Mouse (Mus musculus) liver, embryonic 13.5 days (tissue): Measurements from ENCODE around the gene Pde4dip. TPM values are rescaled to one million over a fixed set of nuclear protein-coding genes. Genes with fewer than 3 reads are reported as not detected.

Experiments
- ATAC-seq: fragments of 200-750 bp; cut with Nextera tagmentation; 2 replicates; pipeline ENCODE4 v1.8.0; 2017; ENCODE audit warnings: low read depth, mild to moderate bottlenecking, moderate number of reproducible peaks, moderate library complexity
- DNase-seq: peaks from one replicate; pipeline ENCODE4 v3.0.0; 2022
- H3K27ac ChIP-seq: fragments of 300-500 bp; sonication (generic); 2 replicates; pipeline ENCODE4 v1.5.1; 2015; ENCODE audit warnings: moderate library complexity, mild to moderate bottlenecking, inconsistent platforms
- H3K27me3 ChIP-seq: fragments of 300-500 bp; sonication (generic); 2 replicates; pipeline ENCODE4 v1.6.1; 2015; ENCODE audit warnings: mild to moderate bottlenecking, inconsistent platforms
- H3K36me3 ChIP-seq: fragments of 300-500 bp; sonication (generic); 2 replicates; pipeline ENCODE4 v1.6.1; 2015; ENCODE audit warnings: mild to moderate bottlenecking, inconsistent platforms
- H3K4me1 ChIP-seq: fragments of 300-500 bp; sonication (generic); replicated peaks from 2 replicates; pipeline ENCODE4 v1.6.1; 2015; ENCODE audit warnings: inconsistent platforms
- H3K4me2 ChIP-seq: fragments of 300-500 bp; sonication (generic); 2 replicates; pipeline ENCODE4 v1.6.1; 2015; ENCODE audit warnings: inconsistent platforms, mild to moderate bottlenecking, moderate library complexity
- H3K4me3 ChIP-seq: fragments of 300-500 bp; sonication (generic); replicated peaks from 2 replicates; pipeline ENCODE4 v1.5.1; 2015; ENCODE audit warnings: mild to moderate bottlenecking, inconsistent platforms
- H3K9ac ChIP-seq: fragments of 300-500 bp; sonication (generic); 2 replicates; pipeline ENCODE4 v1.6.1; 2015; ENCODE audit warnings: mild to moderate bottlenecking, inconsistent platforms
- H3K9me3 ChIP-seq: fragments of 300-500 bp; sonication (generic); replicated peaks from 2 replicates; pipeline ENCODE4 v1.6.1; 2016; ENCODE audit warnings: inconsistent platforms
- WGBS: fragments of 180-500 bp; shearing (Covaris S2); methylation state at CpG from one replicate; pipeline ENCODE4 v1.1.7; 2015; ENCODE audit not compliant: insufficient replicate concordance; 5-methylcytosine and 5-hydroxymethylcytosine counted together
- polyA plus RNA-seq: library from polyadenylated mRNA; unstranded; fragments of >200 nt; fragmentation: Nextera tagmentation; extraction: Ambion mirVana; gene quantifications from 2 replicates; pipeline ENCODE4 v1.2.1, GENCODE M21; 2015

The Pde4dip gene
- polyA plus RNA-seq, 1 experiment from 2014 or later: 5.8 TPM

DNA sequence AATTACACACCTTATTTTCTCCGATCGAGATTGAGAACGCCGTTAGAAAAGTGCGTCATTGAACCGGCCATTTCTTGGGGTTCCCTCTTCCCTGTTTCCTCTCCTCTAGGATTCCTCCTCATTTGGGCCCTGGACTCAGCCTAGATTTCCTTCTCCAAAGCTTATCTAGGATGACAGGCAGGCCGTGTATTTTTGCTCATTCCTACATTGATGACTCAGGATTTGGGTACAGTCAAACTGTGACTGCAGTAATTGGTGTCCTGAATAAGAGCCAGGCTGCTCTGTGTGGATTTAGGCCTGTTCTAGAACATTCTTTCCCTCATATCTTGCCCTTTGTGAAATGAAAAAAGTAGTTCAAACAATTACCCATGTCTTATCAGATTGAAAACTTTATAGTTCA, 228.8 kb downstream of the Pde4dip start:
- no peak for ATAC-seq
- WGBS: 83% methylated on average over 7 of the region's 7 CpGs
- H3K9me3 ChIP-seq: no peaks in the 10 kb centered on the region
- no peaks in the 10 kb centered on the region for H3K27me3 ChIP-seq
- peak overlapping the region; percentile 86; the same call in 1 of the 2 replicates for H3K4me3 ChIP-seq
- H3K4me1 ChIP-seq: peaks cover 23% of the 10 kb centered on the region
- no peak for DNase-seq
- 0 out of 2 replicates have a peak, but pooled peaks cover 14% of the 10 kb centered on the region for H3K36me3 ChIP-seq
- no peak overlapping the region; the same call in 1 of the 2 replicates for H3K27ac ChIP-seq
- H3K4me2 ChIP-seq: peak overlapping the region; percentile 96; the same call in 1 of the 2 replicates
- no peak overlapping the region; the same call in 1 of the 2 replicates for H3K9ac ChIP-seq

DNA sequence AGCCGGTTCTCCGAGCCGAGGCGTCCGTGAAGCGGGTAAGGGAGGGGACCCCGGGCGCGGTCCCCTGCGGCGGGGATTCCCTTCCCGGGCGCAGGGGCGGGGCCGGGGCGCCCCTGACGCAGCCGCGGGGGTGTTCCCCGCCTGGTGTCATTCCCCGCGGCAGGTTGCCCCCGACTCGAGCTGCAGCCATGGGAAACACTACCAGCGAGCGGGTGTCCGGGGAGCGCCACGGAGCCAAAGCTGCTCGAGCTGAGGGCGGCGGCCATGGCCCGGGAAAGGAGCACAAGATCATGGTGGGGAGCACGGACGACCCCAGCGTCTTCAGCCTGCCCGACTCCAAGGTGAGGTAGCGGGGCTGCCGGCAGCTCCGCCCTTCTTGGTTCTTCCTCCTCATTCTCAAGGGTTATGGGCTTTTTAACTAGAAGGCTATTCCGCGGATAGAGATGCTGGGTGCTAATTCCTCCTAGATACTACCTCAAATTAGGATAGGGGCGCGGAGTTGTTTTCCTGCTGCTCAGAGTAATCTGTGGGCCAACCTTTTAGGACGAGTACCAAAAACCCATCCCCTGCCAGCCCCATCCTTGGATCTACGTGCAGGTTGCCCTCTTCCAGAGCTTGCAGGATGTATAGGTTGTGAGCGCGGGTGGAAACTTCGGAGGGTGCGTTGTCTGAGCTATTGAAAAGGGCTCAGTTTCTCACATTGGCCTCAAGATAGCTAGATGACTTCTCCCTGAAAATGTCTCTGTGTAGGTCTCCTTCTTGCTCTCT, 229.9 kb downstream of the Pde4dip start:
- 1% methylated on average over 49 of the region's 50 CpGs for WGBS
- peak overlapping the region; percentile 80 for H3K9ac ChIP-seq
- 0 out of 2 replicates have a peak, but pooled peaks cover 8% of the 10 kb centered on the region for H3K36me3 ChIP-seq
- H3K27me3 ChIP-seq: no peaks in the 10 kb centered on the region
- peak overlapping the region; percentile 86 for H3K4me3 ChIP-seq
- DNase-seq (no peak), ATAC-seq (peak; percentile 76)
- H3K9me3 ChIP-seq: no peaks in the 10 kb centered on the region
- peaks cover 23% of the 10 kb centered on the region for H3K4me1 ChIP-seq
- H3K27ac ChIP-seq: peak overlapping the region; percentile 58
- H3K4me2 ChIP-seq: peak overlapping the region; percentile 96

DNA sequence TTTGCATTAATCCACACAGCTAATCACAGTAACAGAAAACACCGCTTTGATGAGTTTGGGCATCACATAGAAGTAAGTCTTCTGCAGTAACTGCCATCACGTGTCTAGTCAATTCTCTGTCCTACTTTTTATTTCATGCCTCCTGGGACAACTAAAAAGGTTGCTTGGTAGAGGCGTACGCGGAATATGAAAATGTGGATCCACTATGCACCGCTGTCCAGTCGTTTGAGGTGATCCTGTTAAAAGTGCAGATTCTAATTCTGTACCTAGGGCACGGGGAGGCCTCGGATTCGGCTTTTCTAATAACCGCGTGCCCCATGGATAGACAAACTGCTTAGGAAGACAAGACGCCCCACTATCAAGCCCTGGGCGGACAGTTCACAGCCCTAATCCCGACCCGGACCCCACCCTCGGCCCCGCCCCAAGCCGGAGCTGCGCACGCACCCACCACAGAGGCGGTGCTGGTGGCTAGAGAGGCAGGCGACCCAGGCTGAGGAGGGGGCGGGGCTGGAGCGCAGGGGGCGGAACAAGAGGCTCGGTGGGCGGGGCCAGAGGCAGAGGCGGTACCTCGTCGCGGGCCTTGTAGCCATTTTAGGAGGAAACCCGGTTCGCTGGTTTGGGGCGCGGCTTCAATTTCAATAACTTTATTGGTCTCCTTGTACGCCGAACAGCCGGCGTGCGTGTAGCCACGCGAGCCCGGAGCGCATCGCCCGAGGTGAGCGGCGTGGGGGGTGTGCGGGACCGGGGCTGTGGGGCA, 230.7 kb downstream of the Pde4dip start, which contains the start of gene Prkab2:
Prkab2 (plus strand) TSS at position 539 of the 757 bp plus-strand sequence.
- Histone ChIP-seq H3K4me2 (peak within 1 kb of the TSS; percentile 96), H3K27ac (peak within 1 kb of the TSS; percentile 64), H3K9ac (peak within 1 kb of the TSS; percentile 80), H3K9me3 (no peaks in the 10 kb centered on the region), H3K27me3 (no peaks in the 10 kb centered on the region), H3K4me3 (peak within 1 kb of the TSS; percentile 86), H3K4me1 (peaks cover 23% of the 10 kb centered on the region), H3K36me3 (0 out of 2 replicates have a peak, but pooled peaks cover 1% of the 10 kb centered on the region)
- peak; percentile 97 for DNase-seq
- peak; percentile 98 for ATAC-seq
- 3% methylated on average over 40 of the region's 51 CpGs for WGBS

DNA sequence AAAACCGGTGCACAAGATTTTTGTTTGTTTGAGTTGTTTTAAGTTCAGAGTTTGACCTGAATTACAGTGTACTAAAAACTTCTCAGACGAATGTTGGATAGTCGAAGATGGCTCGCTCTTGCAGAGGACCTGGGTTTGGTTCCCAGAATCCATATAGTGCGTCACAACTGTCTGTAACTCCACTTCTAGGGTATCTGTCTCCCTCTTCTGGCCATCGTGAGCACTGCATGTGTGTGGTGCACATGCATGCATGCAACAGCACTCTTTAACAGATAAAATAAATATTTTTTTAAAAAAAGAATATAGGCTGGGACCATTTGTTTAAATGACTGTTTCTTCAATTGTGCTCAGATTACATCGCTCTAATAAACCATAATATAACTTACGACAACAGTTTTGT, 233.6 kb downstream of the Pde4dip start:
- no peak overlapping the region for H3K27ac ChIP-seq
- peaks cover 22% of the 10 kb centered on the region for H3K4me1 ChIP-seq
- DNase-seq (peak; percentile 19), ATAC-seq (no peak)
- H3K4me3 ChIP-seq: no peak overlapping the region
- H3K27me3 ChIP-seq: no peaks in the 10 kb centered on the region
- no peaks in the 10 kb centered on the region for H3K36me3 ChIP-seq
- WGBS: 75% methylated on average over 8 of the region's 8 CpGs
- H3K4me2 ChIP-seq: no peak overlapping the region
- H3K9me3 ChIP-seq: no peaks in the 10 kb centered on the region
- H3K9ac ChIP-seq: no peak overlapping the region

DNA sequence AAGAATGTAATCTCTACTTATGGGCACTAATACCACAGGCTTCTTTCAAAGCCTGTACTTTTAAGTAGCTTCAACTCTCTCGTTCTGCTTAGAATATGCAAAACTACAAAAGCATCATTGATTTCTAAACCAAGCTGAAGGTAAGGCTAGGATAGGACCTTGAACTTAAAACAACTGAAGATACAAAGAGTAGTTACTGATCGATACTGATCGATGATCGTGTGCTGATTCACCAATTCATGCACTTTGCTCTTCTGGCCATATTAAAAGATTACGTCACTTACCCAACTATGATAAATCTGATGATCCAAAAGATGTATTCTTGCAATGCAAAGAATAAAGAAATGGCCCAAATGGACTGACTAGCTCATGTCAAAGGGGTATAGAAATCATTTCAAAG, 234.7 kb downstream of the Pde4dip start:
- H3K27ac ChIP-seq: no peak overlapping the region
- H3K4me3 ChIP-seq: no peak overlapping the region
- H3K4me2 ChIP-seq: no peak overlapping the region
- no peaks in the 10 kb centered on the region for H3K36me3 ChIP-seq
- H3K27me3 ChIP-seq: no peaks in the 10 kb centered on the region
- no peaks in the 10 kb centered on the region for H3K9me3 ChIP-seq
- no peak overlapping the region for H3K9ac ChIP-seq
- DNase-seq (no peak), ATAC-seq (no peak)
- H3K4me1 ChIP-seq: peaks cover 11% of the 10 kb centered on the region
- WGBS: 72% methylated on average over 5 of the region's 5 CpGs

DNA sequence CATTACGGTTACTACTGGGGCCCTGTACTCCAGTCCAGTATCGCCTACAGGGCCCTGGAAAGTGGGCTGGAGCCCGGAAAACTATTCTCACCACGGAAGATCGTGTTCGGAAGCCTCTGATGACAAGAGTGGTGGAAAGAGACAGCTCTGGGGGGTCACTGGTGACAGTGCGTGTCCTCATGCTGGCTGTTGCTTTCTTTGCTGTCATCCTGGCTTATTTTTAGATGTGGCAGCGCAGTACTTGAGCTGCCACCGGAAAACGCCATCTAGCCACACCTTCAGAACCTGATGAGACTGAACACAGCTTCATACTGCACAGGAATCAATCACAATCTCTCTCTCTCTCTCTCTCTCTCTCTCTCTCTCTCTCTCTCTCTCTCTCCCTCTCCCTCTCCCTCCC, 236.9 kb downstream of the Pde4dip start:
- Histone ChIP-seq H3K4me1 (no peaks in the 10 kb centered on the region), H3K9ac (no peak overlapping the region), H3K36me3 (no peaks in the 10 kb centered on the region), H3K27ac (no peak overlapping the region), H3K4me3 (no peak overlapping the region), H3K9me3 (no peaks in the 10 kb centered on the region), H3K4me2 (no peak overlapping the region), H3K27me3 (no peaks in the 10 kb centered on the region)
- no peak for ATAC-seq
- WGBS: 65% methylated on average over 10 of the region's 10 CpGs
- no peak for DNase-seq

DNA sequence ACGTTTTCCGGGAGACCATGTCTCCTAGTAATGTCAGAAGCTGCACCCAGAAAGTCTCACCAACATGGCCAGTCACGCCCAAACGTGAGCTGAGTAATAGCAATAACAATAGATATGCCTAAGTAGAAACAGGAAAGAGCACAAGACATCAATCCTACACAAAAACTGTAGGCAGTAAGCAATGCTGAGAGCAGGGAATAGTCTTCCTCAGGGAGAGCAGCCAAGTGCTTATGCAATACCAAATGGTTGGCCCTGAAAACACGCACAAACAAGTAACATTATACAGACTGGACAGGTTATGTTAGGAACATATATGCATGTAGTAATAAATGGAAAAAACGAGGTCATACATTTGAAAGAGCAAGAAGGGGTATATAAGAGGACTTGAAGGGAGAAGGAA, 239.0 kb downstream of the Pde4dip start:
- ATAC-seq: no peak

DNA sequence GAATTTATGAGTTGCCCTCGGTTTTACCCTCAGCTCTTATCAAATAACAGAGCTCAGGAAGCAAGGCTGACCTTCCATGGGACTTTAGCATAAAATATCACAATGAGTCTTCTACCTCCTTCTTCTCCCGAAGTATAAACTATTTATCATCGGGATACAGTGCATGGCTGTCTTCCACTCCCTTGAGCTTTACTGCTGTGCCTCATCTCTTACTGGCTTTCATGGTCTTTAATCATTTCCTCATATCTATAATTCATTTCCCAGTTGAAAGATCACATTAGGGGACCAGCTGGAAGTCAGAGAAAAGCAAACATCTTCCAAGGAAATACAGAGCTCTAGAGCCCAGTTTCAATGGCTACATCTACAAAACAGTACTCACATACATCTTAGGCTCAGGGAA, 239.5 kb downstream of the Pde4dip start:
- no peak overlapping the region for H3K4me2 ChIP-seq
- H3K4me3 ChIP-seq: no peak overlapping the region
- 60% methylated on average over 3 of the region's 3 CpGs for WGBS
- ATAC-seq (no peak), DNase-seq (no peak)
- H3K9me3 ChIP-seq: no peaks in the 10 kb centered on the region
- H3K36me3 ChIP-seq: no peaks in the 10 kb centered on the region
- H3K27me3 ChIP-seq: no peaks in the 10 kb centered on the region
- H3K4me1 ChIP-seq: no peaks in the 10 kb centered on the region
- H3K9ac ChIP-seq: no peak overlapping the region
- no peak overlapping the region for H3K27ac ChIP-seq

More for the DNA sequence above, 239.0 kb downstream of the Pde4dip start:
- Histone ChIP-seq H3K27ac (no peak overlapping the region), H3K9ac (no peak overlapping the region), H3K4me1 (no peaks in the 10 kb centered on the region), H3K9me3 (no peaks in the 10 kb centered on the region), H3K36me3 (no peaks in the 10 kb centered on the region), H3K27me3 (no peaks in the 10 kb centered on the region), H3K4me3 (no peak overlapping the region), H3K4me2 (no peak overlapping the region)
- no peak for DNase-seq
- WGBS: 60% methylated on average over 6 of the region's 6 CpGs

DNA sequence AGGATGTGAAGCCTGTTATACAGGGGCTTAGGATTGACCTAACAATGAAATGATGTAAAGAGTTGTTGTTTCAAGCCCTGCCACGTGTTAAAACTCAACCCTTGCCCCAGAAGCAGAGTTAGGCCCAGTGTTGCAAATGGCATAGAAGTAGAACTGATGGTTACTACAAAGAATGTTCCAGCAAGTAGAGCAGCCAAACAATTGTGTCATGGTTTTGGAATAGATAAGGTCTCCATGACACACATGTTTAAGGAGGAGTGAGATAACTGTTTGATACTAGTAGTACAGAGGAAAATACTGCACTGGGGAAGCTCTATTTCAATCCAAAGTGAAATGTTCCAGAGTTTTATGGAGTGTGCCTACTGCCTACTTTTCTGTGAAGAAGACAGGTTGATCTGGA, 240.0 kb downstream of the Pde4dip start:
- WGBS: 32% methylated on average over 1 of the region's 1 CpGs
- ATAC-seq: no peak
- H3K27ac ChIP-seq: no peak overlapping the region
- no peak overlapping the region for H3K4me3 ChIP-seq
- no peak for DNase-seq
- no peaks in the 10 kb centered on the region for H3K27me3 ChIP-seq
- H3K9ac ChIP-seq: no peak overlapping the region
- H3K9me3 ChIP-seq: no peaks in the 10 kb centered on the region
- H3K4me2 ChIP-seq: no peak overlapping the region
- no peaks in the 10 kb centered on the region for H3K4me1 ChIP-seq
- no peaks in the 10 kb centered on the region for H3K36me3 ChIP-seq

DNA sequence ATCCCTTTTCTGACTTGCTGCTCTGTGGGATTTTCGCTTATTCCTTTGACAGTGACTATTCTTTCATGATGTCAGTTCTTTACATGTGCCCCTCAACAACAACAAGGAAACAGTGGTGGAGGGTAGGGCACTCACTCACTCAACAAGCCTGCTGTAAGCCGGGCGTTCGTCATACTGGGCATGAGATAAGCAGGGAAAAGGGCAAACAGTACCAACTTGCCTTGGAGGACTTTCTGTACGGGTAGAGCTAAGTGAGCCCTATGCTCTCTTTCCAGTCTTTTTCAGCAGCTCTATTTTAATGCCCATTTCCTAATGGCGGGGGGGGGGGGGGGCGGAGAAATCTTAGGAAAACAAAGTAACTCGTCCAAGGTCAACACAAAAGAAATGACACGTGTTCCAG, 246.5 kb downstream of the Pde4dip start:
- no peak overlapping the region for H3K4me3 ChIP-seq
- WGBS: 69% methylated on average over 9 of the region's 9 CpGs
- H3K27me3 ChIP-seq: no peaks in the 10 kb centered on the region
- no peak for DNase-seq
- H3K4me2 ChIP-seq: no peak overlapping the region
- ATAC-seq: no peak
- no peaks in the 10 kb centered on the region for H3K36me3 ChIP-seq
- H3K4me1 ChIP-seq: no peaks in the 10 kb centered on the region
- no peaks in the 10 kb centered on the region for H3K9me3 ChIP-seq
- H3K9ac ChIP-seq: no peak overlapping the region
- H3K27ac ChIP-seq: no peak overlapping the region

DNA sequence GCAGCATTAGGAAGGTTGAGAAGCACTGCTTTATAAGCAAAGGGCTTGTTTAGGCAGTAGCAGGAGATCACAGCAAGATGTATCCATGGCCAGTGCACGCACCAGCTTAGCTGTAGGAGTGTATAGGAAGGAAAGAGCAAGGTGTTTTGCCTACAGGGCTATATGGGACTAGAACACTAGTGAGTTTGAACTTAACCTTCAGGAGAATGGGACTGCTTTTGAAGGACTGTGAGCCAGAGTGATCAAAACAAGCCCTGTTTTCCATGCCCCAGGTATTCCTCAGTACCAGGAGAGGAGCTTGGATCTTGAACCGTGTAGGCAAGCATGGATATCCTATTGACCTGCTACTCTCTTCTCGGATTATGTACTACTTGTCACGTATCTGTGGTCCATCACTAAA, 247.1 kb downstream of the Pde4dip start:
- no peak for ATAC-seq
- H3K36me3 ChIP-seq: no peaks in the 10 kb centered on the region

More for the DNA sequence above, 247.1 kb downstream of the Pde4dip start:
- Histone ChIP-seq H3K27ac (no peak overlapping the region), H3K4me3 (no peak overlapping the region), H3K4me1 (no peaks in the 10 kb centered on the region), H3K9ac (no peak overlapping the region), H3K9me3 (no peaks in the 10 kb centered on the region), H3K4me2 (no peak overlapping the region), H3K27me3 (no peaks in the 10 kb centered on the region)
- WGBS: 70% methylated on average over 4 of the region's 4 CpGs
- no peak for DNase-seq
